Mouse (Mus musculus): ENCODE results near the gene Pld5.

Gene Pld5

GRCm38 (mm10) chr1:176174971-176175370 is 100.1 kb downstream of the Pld5 start:
- in situ Hi-C loops (cut with MboI; ENCODE audit: low sequenced_read_pairs): no loop called here

GRCm38 (mm10) chr1:176167784-176168183 is 107.3 kb downstream of the Pld5 start:
- in situ Hi-C loops (cut with MboI; ENCODE audit: low sequenced_read_pairs): no loop called here

GRCm38 (mm10) chr1:176167114-176167513 is 108.0 kb downstream of the Pld5 start:
- in situ Hi-C loops (cut with MboI; ENCODE audit: low sequenced_read_pairs): no loop called here

DNA sequence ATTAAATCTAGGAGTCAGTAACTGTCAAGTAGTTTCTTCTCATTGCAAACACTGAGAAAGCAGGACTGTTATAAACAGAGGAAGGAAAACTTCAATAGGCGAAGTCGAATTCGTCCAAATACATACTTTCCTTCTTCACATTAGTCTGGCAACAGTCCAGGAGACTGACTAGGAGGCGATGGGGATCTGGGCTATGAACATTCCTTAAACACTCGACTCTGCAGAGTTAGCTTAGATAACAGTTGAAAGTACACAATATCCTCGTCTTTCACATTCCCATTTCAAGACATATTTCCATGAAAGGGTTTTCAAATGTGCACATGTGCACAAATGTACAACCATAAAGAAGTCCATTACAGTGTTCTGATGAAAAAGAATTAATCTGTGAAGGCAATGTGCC is 129.8 kb downstream of the Pld5 start:
- in situ Hi-C loops (cut with MboI; ENCODE audit: low sequenced_read_pairs): no loop called here

DNA sequence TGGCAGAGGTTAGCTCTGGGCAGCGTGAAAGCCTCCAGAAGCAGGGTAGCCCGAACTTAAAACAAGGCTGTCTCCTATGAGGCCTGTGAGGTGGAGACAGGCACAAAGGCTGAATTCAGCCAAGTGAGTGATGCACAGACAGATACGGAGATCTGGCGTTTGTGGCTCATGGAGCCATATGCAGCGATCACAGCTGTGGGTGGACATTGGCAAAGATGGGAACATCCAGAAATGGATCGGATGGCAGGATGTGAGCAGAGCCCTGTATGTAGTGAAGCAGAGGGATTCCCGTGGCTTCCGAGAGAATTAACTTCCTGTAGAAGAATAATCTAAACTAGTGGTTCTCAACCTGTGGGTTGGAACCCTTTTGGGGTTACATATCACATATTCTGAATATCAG is 140.7 kb downstream of the Pld5 start:
- in situ Hi-C loops (cut with MboI; ENCODE audit: low sequenced_read_pairs): no loop called here

DNA sequence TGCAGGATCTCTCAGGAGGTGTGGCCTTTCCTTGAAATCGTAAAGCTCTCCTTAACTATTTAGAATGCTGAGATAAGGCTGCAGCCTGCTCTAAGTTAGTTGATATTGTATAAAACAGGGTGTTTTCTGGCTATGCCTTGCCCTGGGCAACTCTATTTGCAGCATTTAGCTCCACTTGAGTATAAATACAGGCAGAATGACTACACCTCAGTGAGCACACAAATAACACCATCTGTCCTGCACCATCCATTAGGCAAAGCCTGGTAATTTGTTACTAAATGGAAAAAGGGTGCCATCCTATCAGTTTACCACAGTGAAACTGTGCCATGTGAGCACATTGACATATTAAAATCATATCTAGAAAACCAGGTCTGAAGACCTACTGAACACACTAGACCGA is 149.3 kb downstream of the Pld5 start:
- in situ Hi-C loops (cut with MboI; ENCODE audit: low sequenced_read_pairs): no loop called here

DNA sequence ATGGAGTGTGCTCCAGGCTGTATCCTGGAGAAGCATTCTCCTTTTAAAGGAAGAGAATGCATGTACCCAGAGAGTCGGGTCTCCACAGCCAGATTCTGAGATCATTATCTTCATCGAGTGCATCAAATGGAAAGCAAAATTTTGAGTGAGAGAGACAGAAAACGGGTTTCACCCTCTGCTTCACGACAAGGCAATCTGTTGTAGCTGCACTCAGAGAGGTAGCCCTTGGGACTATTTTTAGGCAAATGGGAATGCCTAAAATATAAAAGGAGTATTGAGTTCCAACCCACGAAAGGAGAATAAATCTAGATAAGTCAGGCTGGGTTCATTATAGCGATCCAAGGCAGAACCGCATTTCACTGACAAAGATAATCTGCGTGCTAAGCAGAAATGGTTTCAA is 150.7 kb downstream of the Pld5 start:
- in situ Hi-C loops (cut with MboI; ENCODE audit: low sequenced_read_pairs): no loop called here

DNA sequence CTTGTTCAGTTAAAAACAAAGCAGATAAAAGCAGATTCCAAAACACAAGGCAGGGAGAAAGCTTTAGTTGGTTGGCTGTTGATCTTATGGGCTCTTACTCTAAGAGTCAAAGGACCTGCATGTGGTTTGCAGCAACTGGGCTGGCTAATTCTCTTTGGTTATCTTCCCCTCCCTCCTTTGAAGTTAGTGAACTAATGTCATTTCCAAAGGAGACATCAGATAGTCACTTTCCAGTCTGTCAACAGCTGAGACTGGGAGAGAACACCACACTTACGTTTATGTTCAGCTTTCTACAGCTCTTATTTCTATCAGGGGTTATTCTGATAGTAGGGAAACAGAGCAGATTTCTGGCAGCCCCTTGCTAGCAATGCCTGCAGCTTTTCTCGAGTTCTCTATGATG is 151.3 kb downstream of the Pld5 start:
- in situ Hi-C loops (cut with MboI; ENCODE audit: low sequenced_read_pairs): no loop called here

DNA sequence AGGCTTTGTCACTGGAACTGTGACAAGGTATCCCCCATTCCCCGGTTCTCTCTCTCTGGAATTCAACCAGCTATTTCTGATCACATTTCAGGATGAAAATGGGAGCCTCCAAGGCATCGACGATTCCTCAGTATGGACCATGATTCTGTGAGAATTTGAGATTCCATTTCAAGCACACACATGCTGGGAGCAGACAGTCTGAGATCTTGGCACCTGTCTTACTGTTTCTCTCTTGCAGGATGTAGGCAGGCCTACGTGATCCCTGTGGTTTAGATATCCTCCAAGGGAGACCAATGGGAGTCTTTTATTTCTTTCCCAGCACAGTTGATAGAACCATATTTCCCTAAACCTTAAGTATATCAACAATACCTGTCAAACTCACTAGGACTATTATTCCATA is 159.5 kb downstream of the Pld5 start:
- in situ Hi-C loops (cut with MboI; ENCODE audit: low sequenced_read_pairs): no loop called here

DNA sequence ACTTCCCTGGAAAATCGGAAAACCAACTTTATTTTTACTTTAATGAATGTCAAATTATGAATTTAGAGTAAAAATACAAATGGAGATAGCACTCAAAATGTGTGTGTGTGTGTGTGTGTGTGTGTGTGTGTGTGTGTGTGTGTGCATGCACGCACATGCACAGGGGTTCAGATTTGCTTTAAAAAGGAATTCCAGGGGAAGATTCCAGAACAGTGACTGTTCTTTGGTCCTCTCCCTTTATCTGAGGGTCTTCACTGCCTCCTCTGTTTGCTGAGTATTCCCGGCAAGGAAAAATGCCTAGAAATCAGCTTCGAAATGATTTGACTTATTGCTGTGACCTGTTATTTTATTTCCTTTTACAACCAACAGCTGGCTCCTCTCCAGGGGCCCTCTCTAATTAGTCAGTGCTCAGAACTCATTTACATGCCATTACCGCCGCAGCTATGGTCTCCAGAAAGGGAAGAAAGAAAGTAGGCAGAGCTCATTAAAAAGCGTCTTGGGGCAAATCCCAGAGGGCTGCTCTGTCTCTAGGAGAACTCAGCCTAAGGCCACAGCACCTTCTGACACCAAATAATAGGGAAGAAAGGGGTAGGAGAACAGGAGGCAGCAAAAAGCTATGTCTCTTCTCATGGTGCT is 176.3 kb downstream of the Pld5 start:
- in situ Hi-C loops (cut with MboI; ENCODE audit: low sequenced_read_pairs): no loop called here

GRCm38 (mm10) chr1:176092119-176092518 is 183.0 kb downstream of the Pld5 start:
- in situ Hi-C loops (cut with MboI; ENCODE audit: low sequenced_read_pairs): no loop called here

- in situ Hi-C loops (cut with MboI; ENCODE audit: low sequenced_read_pairs): no loop called here
Measured at GRCm38 (mm10) chr1:176089382-176089781, 185.7 kb downstream of the Pld5 start.

DNA sequence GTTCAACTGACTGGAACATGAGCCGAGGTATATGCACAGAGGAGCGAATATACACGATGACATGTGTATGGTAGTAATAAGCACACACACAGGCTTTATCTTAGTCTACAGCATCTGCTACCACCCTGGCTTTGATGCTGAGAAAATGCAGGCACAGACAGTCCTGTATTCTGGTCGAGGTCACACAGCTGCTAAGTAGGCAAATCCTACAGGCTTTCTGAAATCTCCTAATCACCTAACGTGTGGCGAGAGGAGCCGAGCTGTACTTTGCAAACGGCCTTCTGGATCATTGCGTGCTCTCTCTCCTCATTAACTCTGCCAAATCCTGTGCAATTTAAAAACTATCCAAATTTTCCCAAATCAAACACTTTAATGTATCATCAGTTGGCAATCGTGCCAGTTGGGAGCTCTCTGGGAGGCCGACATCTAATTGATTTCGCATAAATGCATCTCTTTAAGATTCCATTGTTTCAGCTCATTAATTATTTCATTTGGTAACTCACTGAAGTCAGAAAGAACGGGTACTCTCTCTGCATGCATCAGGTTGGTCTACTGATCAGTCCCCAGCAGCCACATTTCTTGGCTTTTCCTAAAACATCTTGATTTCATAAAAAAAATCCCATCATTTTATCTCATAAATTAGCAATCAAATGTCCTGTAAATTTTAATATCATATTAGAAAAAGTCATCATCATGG is 189.0 kb downstream of the Pld5 start:
- in situ Hi-C loops (cut with MboI; ENCODE audit: low sequenced_read_pairs): no loop called here

- in situ Hi-C loops (cut with MboI; ENCODE audit: low sequenced_read_pairs): no loop called here
Measured at GRCm38 (mm10) chr1:176082306-176082705, 192.8 kb downstream of the Pld5 start.

DNA sequence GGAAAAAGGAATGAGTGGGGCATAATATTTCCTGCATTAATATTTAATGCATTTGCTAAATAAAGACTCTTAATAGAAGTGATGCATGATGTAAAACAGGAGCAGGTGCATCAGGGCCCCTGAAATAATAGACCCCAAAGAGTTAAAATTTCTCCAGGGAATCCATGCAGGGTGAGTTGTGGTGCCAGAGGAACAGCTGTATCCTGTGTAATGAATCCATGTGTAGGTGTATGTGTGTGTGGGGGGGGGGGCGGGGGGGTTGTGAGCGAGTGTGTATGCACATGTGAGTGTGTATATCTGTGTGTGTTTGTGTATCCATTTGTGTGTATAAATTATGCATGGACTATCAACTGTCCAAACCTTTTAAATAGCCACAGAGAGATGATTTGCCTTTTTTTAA is 194.1 kb downstream of the Pld5 start:
- in situ Hi-C loops (cut with MboI; ENCODE audit: low sequenced_read_pairs): no loop called here

- in situ Hi-C loops (cut with MboI; ENCODE audit: low sequenced_read_pairs): no loop called here
Measured at GRCm38 (mm10) chr1:176078410-176078809, 196.7 kb downstream of the Pld5 start.

DNA sequence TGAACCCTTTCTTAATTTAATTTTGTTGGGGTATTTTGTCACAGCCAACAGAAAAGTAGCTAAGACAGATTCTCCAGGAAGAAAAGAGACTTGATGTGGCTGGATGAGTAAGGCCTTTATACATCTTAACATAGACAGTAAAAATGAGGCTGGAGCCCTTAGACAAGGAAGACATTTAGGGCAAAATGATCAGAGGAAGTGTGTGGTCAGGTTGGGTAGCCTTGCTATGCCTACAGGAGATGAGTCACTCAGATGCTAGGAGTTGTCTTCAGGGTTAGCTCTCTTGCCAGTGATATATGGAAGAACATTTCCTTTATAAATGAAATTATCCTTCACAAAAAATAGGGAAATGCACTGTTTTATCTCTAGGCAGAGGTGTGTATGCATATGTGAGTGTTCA is 198.3 kb downstream of the Pld5 start:
- in situ Hi-C loops (cut with MboI; ENCODE audit: low sequenced_read_pairs): no loop called here

DNA sequence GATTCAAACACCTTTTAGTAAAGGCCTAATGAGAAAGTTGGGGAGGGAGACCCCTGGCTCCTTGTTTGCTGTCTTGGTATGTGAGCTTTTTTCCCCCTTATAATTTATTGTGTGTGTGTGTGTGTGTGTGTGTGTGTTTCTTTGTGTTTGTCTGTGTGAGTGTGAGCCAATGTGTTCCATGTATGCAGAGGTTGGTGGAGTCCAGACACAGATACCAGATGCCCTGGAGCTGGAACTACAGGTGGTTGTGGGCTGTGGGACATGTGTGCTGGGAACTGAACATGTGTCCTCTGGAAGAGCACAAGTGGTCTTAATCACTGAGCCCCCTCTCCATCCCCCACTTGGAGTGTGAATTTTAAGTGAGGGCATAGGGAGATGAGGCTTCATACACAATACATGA is 199.3 kb downstream of the Pld5 start:
- in situ Hi-C loops (cut with MboI; ENCODE audit: low sequenced_read_pairs): no loop called here

GRCm38 (mm10) chr1:176075409-176075808 is 199.7 kb downstream of the Pld5 start:
- in situ Hi-C loops (cut with MboI; ENCODE audit: low sequenced_read_pairs): no loop called here

- in situ Hi-C loops (cut with MboI; ENCODE audit: low sequenced_read_pairs): no loop called here
Measured at GRCm38 (mm10) chr1:176074526-176074925, 200.6 kb downstream of the Pld5 start.

DNA sequence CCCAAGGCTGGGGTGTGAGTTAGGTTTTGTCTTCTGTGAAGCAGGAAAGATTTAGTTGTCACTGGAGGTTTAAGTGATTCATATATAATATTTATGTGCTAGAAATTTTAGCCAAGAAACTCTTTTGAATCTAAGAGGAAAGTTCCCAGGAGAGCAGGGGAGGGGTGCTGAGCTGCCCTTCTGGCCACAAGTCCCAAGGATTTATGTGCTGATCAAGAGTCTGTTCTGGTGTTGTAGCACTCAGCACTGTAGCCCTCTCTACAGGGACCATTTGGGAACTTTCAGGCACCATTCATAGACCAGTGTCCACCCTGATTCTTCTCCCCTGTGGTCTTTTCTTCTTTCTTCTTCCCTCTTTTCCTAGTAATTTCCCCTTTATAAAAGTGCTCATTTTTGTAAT is 209.8 kb downstream of the Pld5 start:
- in situ Hi-C loops (cut with MboI; ENCODE audit: low sequenced_read_pairs): no loop called here

DNA sequence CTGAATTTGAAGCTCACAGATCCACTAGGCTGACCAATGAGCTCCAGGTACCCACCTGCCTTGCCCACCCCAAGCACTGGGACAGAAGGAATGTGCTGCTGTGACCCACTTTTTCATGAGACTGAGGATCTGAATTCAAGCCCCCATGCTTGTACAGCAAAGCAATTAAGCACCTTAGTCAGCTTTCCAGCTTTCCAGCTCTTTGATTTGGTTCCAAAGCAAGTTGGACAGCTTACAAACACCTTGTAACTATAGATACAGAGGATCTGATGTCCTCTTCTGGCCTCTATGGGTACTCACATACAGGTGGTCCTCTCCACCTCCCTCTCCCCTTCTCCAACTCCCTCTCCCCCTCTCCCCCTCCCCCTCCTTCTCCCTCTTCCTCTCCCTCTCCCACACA is 210.6 kb downstream of the Pld5 start:
- in situ Hi-C loops (cut with MboI; ENCODE audit: low sequenced_read_pairs): no loop called here

DNA sequence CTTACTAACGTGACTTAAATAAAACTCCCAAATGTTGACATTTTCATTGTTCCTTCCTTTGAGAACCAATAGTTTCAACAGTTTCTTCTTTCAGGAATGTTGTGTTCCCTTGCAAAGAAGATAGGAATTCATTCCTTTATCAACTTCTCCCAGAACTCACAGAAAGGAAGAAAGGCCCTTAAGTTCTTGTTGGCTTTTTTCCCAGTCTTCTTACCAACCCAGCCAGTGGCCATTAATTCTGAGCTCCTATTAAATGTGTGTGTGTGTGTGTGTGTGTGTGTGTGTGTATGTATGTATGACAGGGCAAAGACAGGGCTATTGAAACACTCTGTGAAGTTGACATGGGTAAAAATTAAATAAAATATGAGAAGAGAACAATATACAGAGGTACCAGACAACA is 221.5 kb downstream of the Pld5 start:
- in situ Hi-C loops (cut with MboI; ENCODE audit: low sequenced_read_pairs): no loop called here

Measured in CH12F3 (cell line).